Mouse (Mus musculus) megakaryocyte-erythroid progenitor cell, adult 5-6 weeks (primary cell): Measurements from ENCODE around the gene Hadha. TPM values are rescaled to one million over a fixed set of nuclear protein-coding genes. Genes with fewer than 3 reads are reported as not detected.

ENCODE experiments used
- ATAC-seq: replicated peaks from 2 replicates; pipeline ENCODE4 v1.8.0; 2016; ENCODE audit warnings: mild to moderate bottlenecking, inconsistent platforms; ENCODE audit not compliant: severe bottlenecking, poor library complexity, low FRiP score, low TSS enrichment
- total RNA-seq, 2 experiments: library from RNA; stranded (forward) in 1 of 2; stranded (reverse) in 1 of 2; fragments of 200-1000, 215-1000 nt in 1 of 2; fragments of >200 nt in 1 of 2; fragmentation: Nextera tagmentation in 1 of 2; gene quantifications; 2 replicates each; pipeline ENCODE4 v1.2.3; 2014 to 2017

The Hadha gene
- total RNA-seq, 2 experiments from 2014 or later = 116 to 157 TPM

DNA sequence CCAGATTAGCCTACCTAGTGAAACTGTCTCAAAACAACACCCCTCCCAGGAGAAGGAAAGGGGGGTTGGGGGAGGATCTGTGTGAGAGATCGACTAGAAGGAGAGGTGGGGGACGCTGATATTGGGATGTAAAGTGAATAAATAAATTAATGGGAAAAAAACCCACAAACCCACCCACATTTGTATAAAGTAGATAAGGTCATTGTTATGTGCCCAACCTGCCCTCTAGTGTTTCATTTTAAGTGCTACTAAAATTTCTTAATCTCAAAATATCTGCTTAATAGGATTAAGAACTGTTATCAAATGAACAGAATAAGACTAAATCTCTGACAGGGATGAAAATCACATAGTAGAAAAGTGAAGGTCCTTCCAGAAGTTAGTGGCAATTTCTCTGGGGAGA, 60.6 kb downstream of the Hadha start:
- ATAC-seq = no peak

DNA sequence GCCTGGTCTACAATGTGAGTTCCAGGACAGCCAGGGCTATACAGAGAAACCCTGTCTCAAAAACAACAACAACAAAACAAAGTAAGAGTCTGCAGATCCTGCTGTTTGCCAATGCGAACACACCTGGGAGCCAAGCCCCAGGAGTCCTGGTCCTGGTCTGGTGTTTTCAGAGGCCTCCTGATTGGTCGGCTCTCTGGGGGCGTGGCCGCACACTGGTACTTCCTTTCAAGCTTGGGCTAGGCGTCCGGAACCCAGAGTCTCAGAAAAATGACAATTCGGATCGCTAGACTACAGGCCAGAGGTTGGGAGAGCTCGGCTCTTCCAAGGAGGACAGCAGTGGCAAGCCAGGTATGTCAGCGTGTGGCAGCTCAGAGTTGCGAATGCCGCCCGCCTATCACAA, 62.3 kb downstream of the Hadha start:
- ATAC-seq = no peak

DNA sequence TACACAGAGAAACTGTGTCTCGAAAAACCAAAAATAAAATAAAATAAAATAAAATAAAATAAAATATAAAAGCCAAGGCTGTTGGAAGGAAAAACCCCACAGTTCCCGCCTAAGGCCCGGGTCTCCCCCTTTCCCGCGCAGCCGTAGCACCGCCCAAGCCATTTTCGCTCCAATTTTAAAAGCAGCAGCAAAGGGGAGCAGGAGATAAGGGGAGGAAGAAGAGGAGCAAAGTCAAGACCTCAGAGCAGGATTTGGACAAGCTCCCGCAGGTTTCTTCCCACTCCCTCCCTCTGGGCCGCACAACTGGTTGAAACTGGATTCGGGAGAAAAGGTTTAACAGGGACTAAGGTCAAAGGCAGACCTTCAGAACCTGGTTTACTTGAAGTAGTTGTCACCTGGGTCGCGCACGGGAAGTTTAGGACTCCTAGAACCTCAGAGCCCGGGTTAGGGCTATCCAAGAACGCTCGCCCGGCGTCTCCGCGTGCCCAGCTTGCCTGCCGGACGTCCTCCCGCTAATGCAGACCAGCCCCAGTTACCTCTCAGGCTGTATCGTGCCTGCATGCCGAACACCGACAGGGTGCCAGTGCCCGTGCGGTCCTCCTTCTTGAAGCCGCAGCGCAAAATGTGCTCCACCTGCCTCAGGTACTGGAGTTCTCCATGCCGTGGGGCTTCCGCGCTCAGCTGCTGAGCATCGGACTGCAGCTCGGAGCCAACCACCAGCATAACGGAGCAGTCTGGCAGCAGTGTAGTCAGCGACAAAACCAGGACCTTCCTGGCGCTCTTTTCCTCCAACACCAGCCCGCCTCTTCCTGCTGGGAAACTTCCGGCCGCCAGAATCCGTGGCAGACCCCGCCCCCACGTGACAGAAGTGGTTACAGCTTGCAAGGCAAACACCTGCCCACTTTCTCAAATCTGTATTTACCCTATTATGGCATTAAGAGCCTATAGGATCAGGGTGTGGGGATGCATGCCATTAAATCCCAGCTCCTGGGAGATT, 81.8 kb downstream of the Hadha start, which contains the start of gene Tyms:
Gene Tyms (minus strand): TSS at position 793 of the 997 bp plus-strand sequence.
- peak; percentile 97 for ATAC-seq

DNA sequence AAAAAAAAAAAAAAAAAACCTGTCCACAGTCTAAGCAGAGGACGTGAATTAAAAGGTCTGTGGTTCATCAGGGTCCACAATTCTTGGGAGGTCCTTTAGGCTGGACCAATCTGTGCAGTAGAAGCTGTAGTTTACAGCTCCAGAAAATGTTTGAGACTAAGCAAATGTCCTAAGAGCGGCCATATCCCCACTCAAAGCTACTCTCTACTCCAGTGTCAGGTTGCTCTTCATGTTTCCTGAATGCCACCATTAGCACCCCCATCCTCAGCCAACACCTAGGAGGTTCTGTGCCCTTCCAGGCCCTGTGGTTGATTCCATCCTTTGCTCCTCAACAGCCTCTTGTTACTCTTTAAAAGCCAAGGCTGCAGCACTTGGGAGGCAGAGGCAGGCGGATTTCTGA, 82.6 kb downstream of the Hadha start:
- no peak for ATAC-seq

DNA sequence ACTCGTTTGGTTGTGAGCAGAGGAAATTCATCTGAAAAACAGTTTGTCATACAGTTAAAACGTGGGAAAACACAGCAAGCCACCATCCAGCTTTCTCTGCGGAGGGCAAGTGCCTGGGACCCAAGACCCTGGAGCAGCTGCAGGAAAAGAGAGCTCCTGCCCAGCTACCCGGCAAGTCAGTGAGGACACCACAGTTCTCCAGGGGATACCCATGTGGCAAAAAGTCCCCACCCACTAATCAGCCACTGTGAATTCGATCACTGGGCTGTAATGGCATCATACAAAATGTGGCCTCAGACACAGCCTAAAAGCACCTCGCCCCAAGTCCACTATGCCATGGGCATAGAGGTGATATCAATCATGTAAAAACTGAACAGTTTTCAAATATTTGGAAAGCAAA, 83.3 kb downstream of the Hadha start:
- ATAC-seq = no peak

Other genes with a start within 250 kb of the Hadha start
- not detected in 2 replicates for gene Il6, start 142.0 kb downstream of the Hadha start, total RNA-seq (2014; fragmentation: Nextera tagmentation)
- gene Il6, start 142.0 kb downstream of the Hadha start, total RNA-seq (2017) = 1.2 and 2.0 TPM in 2 replicates
- 86.1 and 88.4 TPM in 2 replicates for gene Tyms, start 81.5 kb downstream of the Hadha start, total RNA-seq (2014; fragmentation: Nextera tagmentation)
- gene Tyms, start 81.5 kb downstream of the Hadha start, total RNA-seq (2017) = 124 and 172 TPM in 2 replicates
- gene Garem2, start 50.0 kb downstream of the Hadha start, total RNA-seq (2014; fragmentation: Nextera tagmentation) = not detected in 2 replicates
- 0.47 TPM in 1 of 2 replicates, not detected in the other for gene Garem2, start 50.0 kb downstream of the Hadha start, total RNA-seq (2017)
- not detected in 2 replicates for gene 3110082J24Rik, start 49.1 kb downstream of the Hadha start, total RNA-seq (2014; fragmentation: Nextera tagmentation)
- not detected in 2 replicates for gene 3110082J24Rik, start 49.1 kb downstream of the Hadha start, total RNA-seq (2017)
- 85.5 and 94.8 TPM in 2 replicates for gene Hadhb, start 86 bp upstream of the Hadha start, total RNA-seq (2014; fragmentation: Nextera tagmentation)
- gene Hadhb, start 86 bp upstream of the Hadha start, total RNA-seq (2017) = 65.4 and 79.4 TPM in 2 replicates
- gene Adgrf3, start 50.6 kb upstream of the Hadha start, total RNA-seq (2014; fragmentation: Nextera tagmentation) = not detected in 2 replicates
- 0.34 TPM in 1 of 2 replicates, not detected in the other for gene Adgrf3, start 50.6 kb upstream of the Hadha start, total RNA-seq (2017)
- gene Selenoi, start 77.4 kb upstream of the Hadha start, total RNA-seq (2014; fragmentation: Nextera tagmentation) = 34.1 and 40.5 TPM in 2 replicates
- 90.2 and 120 TPM in 2 replicates for gene Selenoi, start 77.4 kb upstream of the Hadha start, total RNA-seq (2017)
- gene Drc1, start 126.2 kb upstream of the Hadha start, total RNA-seq (2014; fragmentation: Nextera tagmentation) = 0.79 TPM in 1 of 2 replicates, not detected in the other
- 0.28 TPM in 1 of 2 replicates, not detected in the other for gene Drc1, start 126.2 kb upstream of the Hadha start, total RNA-seq (2017)